Mouse (Mus musculus) embryonic facial prominence, embryonic 12.5 days (tissue): ENCODE measurements around the gene 6330409D20Rik. TPM values are rescaled to one million over a fixed set of nuclear protein-coding genes. Genes with fewer than 3 reads are reported as not detected.

ENCODE experiments used
- ATAC-seq: fragments of 200-750 bp; cut with Nextera tagmentation; 2 replicates; pipeline ENCODE4 v1.8.0; 2017; ENCODE audit not compliant: insufficient number of reproducible peaks, insufficient read depth, low FRiP score, low TSS enrichment
- H3K27ac ChIP-seq: fragments of 300-500 bp; sonication (generic); 2 replicates; pipeline ENCODE4 v1.5.1; 2016; ENCODE audit warnings: mild to moderate bottlenecking
- H3K27me3 ChIP-seq: fragments of 300-500 bp; sonication (generic); 2 replicates; pipeline ENCODE4 v1.6.1; 2016; ENCODE audit warnings: mild to moderate bottlenecking, moderate library complexity
- H3K36me3 ChIP-seq: fragments of 300-500 bp; sonication (generic); 2 replicates; pipeline ENCODE4 v1.6.1; 2016; ENCODE audit warnings: mild to moderate bottlenecking
- H3K4me1 ChIP-seq: fragments of 300-500 bp; sonication (generic); 2 replicates; pipeline ENCODE4 v1.6.1; 2016
- H3K4me2 ChIP-seq: fragments of 300-500 bp; sonication (generic); replicated peaks from 2 replicates; pipeline ENCODE4 v1.6.1; 2016; ENCODE audit warnings: mild to moderate bottlenecking, moderate library complexity
- H3K4me3 ChIP-seq: fragments of 300-500 bp; sonication (generic); 2 replicates; pipeline ENCODE4 v1.5.1; 2016; ENCODE audit warnings: mild to moderate bottlenecking
- H3K9ac ChIP-seq: fragments of 300-500 bp; sonication (generic); 2 replicates; pipeline ENCODE4 v1.6.1; 2016; ENCODE audit warnings: mild to moderate bottlenecking, moderate library complexity
- H3K9me3 ChIP-seq: fragments of 300-500 bp; sonication (generic); 2 replicates; pipeline ENCODE4 v1.6.1; 2016; ENCODE audit warnings: mild to moderate bottlenecking, moderate library complexity
- WGBS: fragments of 180-500 bp; shearing (Covaris S2); methylation state at CpG from one replicate; pipeline ENCODE4 v1.1.7; 2016; 5-methylcytosine and 5-hydroxymethylcytosine counted together
- polyA plus RNA-seq: library from polyadenylated mRNA; unstranded; fragments of >200 nt; fragmentation: Nextera tagmentation; extraction: Ambion mirVana; gene quantifications from 2 replicates; pipeline ENCODE4 v1.2.1, GENCODE M21; 2016

The 6330409D20Rik gene
- polyA plus RNA-seq, 1 experiment from 2014 or later: 0.43 TPM

- no peaks in the 10 kb centered on the region for H3K36me3 ChIP-seq
- peak overlapping the region; percentile 89 for H3K9ac ChIP-seq
- WGBS: under 1% methylated on average over 51 of the region's 51 CpGs
- H3K4me3 ChIP-seq: peak overlapping the region; percentile 92
- peak overlapping the region; percentile 81 for H3K4me2 ChIP-seq
- peaks cover 18% of the 10 kb centered on the region for H3K4me1 ChIP-seq
- ATAC-seq: peak; percentile 94
- no peaks in the 10 kb centered on the region for H3K27me3 ChIP-seq
- H3K9me3 ChIP-seq: no peaks in the 10 kb centered on the region
- peak overlapping the region; percentile 84 for H3K27ac ChIP-seq
Observed at GRCm38 (mm10) chr2:32693823-32694411, 46.9 kb downstream of the 6330409D20Rik start.

GRCm38 (mm10) chr2:32693282-32693681 lies 47.5 kb downstream of the 6330409D20Rik start:
- H3K9ac ChIP-seq: peak overlapping the region; percentile 89
- H3K36me3 ChIP-seq: no peaks in the 10 kb centered on the region
- WGBS: 19% methylated on average over 7 of the region's 7 CpGs
- H3K4me2 ChIP-seq: peak overlapping the region; percentile 81
- no peak for ATAC-seq
- no peaks in the 10 kb centered on the region for H3K9me3 ChIP-seq
- peak overlapping the region; percentile 92 for H3K4me3 ChIP-seq
- 0 out of 2 replicates have a peak overlapping the region, but pooled peaks have one; percentile 81 for H3K27ac ChIP-seq
- H3K4me1 ChIP-seq: peaks cover 18% of the 10 kb centered on the region
- no peaks in the 10 kb centered on the region for H3K27me3 ChIP-seq

GRCm38 (mm10) chr2:32692496-32692895 lies 48.3 kb downstream of the 6330409D20Rik start:
- no peak for ATAC-seq
- Histone ChIP-seq H3K9me3 (no peaks in the 10 kb centered on the region), H3K27me3 (no peaks in the 10 kb centered on the region), H3K27ac (no peak overlapping the region), H3K36me3 (peaks cover 5% of the 10 kb centered on the region), H3K4me1 (peaks cover 18% of the 10 kb centered on the region), H3K9ac (no peak overlapping the region), H3K4me2 (peak overlapping the region; percentile 81), H3K4me3 (no peak overlapping the region)
- 94% methylated on average over 14 of the region's 14 CpGs for WGBS

GRCm38 (mm10) chr2:32691041-32691440 lies 49.8 kb downstream of the 6330409D20Rik start:
- 84% methylated on average over 11 of the region's 11 CpGs for WGBS
- no peak for ATAC-seq
- H3K36me3 ChIP-seq: peaks cover 20% of the 10 kb centered on the region
- H3K9me3 ChIP-seq: no peaks in the 10 kb centered on the region
- H3K27me3 ChIP-seq: no peaks in the 10 kb centered on the region
- no peak overlapping the region for H3K9ac ChIP-seq
- no peak overlapping the region for H3K4me3 ChIP-seq
- H3K4me2 ChIP-seq: no peak overlapping the region
- H3K27ac ChIP-seq: no peak overlapping the region
- peaks cover 18% of the 10 kb centered on the region for H3K4me1 ChIP-seq

GRCm38 (mm10) chr2:32689420-32689819 lies 51.4 kb downstream of the 6330409D20Rik start:
- peaks cover 18% of the 10 kb centered on the region for H3K4me1 ChIP-seq
- no peak overlapping the region for H3K27ac ChIP-seq
- no peaks in the 10 kb centered on the region for H3K27me3 ChIP-seq
- 22% methylated on average over 5 of the region's 5 CpGs for WGBS
- no peak overlapping the region for H3K4me2 ChIP-seq
- H3K4me3 ChIP-seq: no peak overlapping the region
- ATAC-seq: no peak
- no peak overlapping the region for H3K9ac ChIP-seq
- peaks cover 36% of the 10 kb centered on the region for H3K36me3 ChIP-seq
- no peaks in the 10 kb centered on the region for H3K9me3 ChIP-seq

- no peak overlapping the region for H3K9ac ChIP-seq
- 95% methylated on average over 8 of the region's 8 CpGs for WGBS
- H3K4me1 ChIP-seq: peaks cover 10% of the 10 kb centered on the region; the same call in 1 of the 2 replicates
- no peak overlapping the region for H3K27ac ChIP-seq
- peaks cover 55% of the 10 kb centered on the region for H3K36me3 ChIP-seq
- no peaks in the 10 kb centered on the region for H3K27me3 ChIP-seq
- no peaks in the 10 kb centered on the region for H3K9me3 ChIP-seq
- H3K4me2 ChIP-seq: no peak overlapping the region
- ATAC-seq: no peak
- H3K4me3 ChIP-seq: no peak overlapping the region
Observed at GRCm38 (mm10) chr2:32687562-32687961, 53.3 kb downstream of the 6330409D20Rik start.

GRCm38 (mm10) chr2:32686640-32687039 lies 54.2 kb downstream of the 6330409D20Rik start:
- ATAC-seq: no peak
- H3K27me3 ChIP-seq: no peaks in the 10 kb centered on the region
- no peak overlapping the region for H3K4me2 ChIP-seq
- H3K9ac ChIP-seq: no peak overlapping the region
- WGBS: 94% methylated on average over 6 of the region's 6 CpGs
- H3K4me3 ChIP-seq: no peak overlapping the region
- no peak overlapping the region for H3K27ac ChIP-seq
- peaks cover 59% of the 10 kb centered on the region for H3K36me3 ChIP-seq
- H3K9me3 ChIP-seq: no peaks in the 10 kb centered on the region
- peaks cover 16% of the 10 kb centered on the region for H3K4me1 ChIP-seq

GRCm38 (mm10) chr2:32685807-32686206 lies 55.0 kb downstream of the 6330409D20Rik start:
- H3K4me3 ChIP-seq: no peak overlapping the region
- no peak overlapping the region for H3K4me2 ChIP-seq
- H3K27me3 ChIP-seq: no peaks in the 10 kb centered on the region
- H3K36me3 ChIP-seq: peaks cover 59% of the 10 kb centered on the region
- 97% methylated on average over 3 of the region's 3 CpGs for WGBS
- peaks cover 14% of the 10 kb centered on the region for H3K4me1 ChIP-seq
- H3K9me3 ChIP-seq: no peaks in the 10 kb centered on the region
- ATAC-seq: no peak
- H3K9ac ChIP-seq: no peak overlapping the region
- H3K27ac ChIP-seq: no peak overlapping the region

- Histone ChIP-seq H3K9me3 (no peaks in the 10 kb centered on the region), H3K9ac (no peak overlapping the region), H3K4me3 (no peak overlapping the region), H3K36me3 (peaks cover 59% of the 10 kb centered on the region), H3K4me2 (no peak overlapping the region), H3K27me3 (no peaks in the 10 kb centered on the region), H3K4me1 (peaks cover 17% of the 10 kb centered on the region), H3K27ac (no peak overlapping the region)
- 92% methylated on average over 15 of the region's 15 CpGs for WGBS
- no peak for ATAC-seq
Observed at GRCm38 (mm10) chr2:32684681-32685428, 56.0 kb downstream of the 6330409D20Rik start.

GRCm38 (mm10) chr2:32683701-32684100 lies 57.1 kb downstream of the 6330409D20Rik start:
- ATAC-seq: no peak
- peaks cover 59% of the 10 kb centered on the region for H3K36me3 ChIP-seq
- H3K4me1 ChIP-seq: peaks cover 19% of the 10 kb centered on the region
- H3K9ac ChIP-seq: no peak overlapping the region
- H3K4me2 ChIP-seq: no peak overlapping the region
- no peak overlapping the region for H3K27ac ChIP-seq
- WGBS: 87% methylated on average over 10 of the region's 10 CpGs
- no peak overlapping the region for H3K4me3 ChIP-seq
- no peaks in the 10 kb centered on the region for H3K27me3 ChIP-seq
- H3K9me3 ChIP-seq: no peaks in the 10 kb centered on the region

GRCm38 (mm10) chr2:32682721-32683417 lies 57.9 kb downstream of the 6330409D20Rik start:
- Histone ChIP-seq H3K9ac (no peak overlapping the region), H3K27ac (no peak overlapping the region), H3K36me3 (peaks cover 57% of the 10 kb centered on the region), H3K4me1 (peaks cover 19% of the 10 kb centered on the region), H3K9me3 (no peaks in the 10 kb centered on the region), H3K4me3 (no peak overlapping the region), H3K27me3 (no peaks in the 10 kb centered on the region), H3K4me2 (no peak overlapping the region)
- 78% methylated on average over 14 of the region's 14 CpGs for WGBS
- ATAC-seq: no peak
